Mouse (Mus musculus) myocyte (in vitro differentiated cells): ENCODE data around the gene A930002H24Rik. TPM values are rescaled to one million over a fixed set of nuclear protein-coding genes. Genes with fewer than 3 reads are reported as not detected.

ENCODE experiments used
- H3K27me3 ChIP-seq: one replicate; pipeline ENCODE4 v1.6.1; 2011; ENCODE audit not compliant: control insufficient read depth, insufficient read depth, insufficient read length
- H3K36me3 ChIP-seq: one replicate; pipeline ENCODE4 v1.6.1; 2011; ENCODE audit not compliant: control insufficient read depth, insufficient read depth
- H3K4me2 ChIP-seq: one replicate; pipeline ENCODE4 v1.6.1; 2011; ENCODE audit warnings: low read depth, control low read depth
- H3K4me3 ChIP-seq: one replicate; pipeline ENCODE4 v1.5.1; 2011; ENCODE audit warnings: mild to moderate bottlenecking, control low read depth, moderate library complexity
- H3K79me2 ChIP-seq: one replicate; pipeline ENCODE4 v1.6.1; 2011; ENCODE audit not compliant: control insufficient read depth, insufficient read depth
- H3ac ChIP-seq: one replicate; pipeline ENCODE4 v1.6.1; 2011; ENCODE audit not compliant: control insufficient read depth, insufficient read length
- CEBPB ChIP-seq: IDR thresholded peaks from 2 replicates; pipeline ENCODE4 v1.6.1; 2011; ENCODE audit warnings: mild to moderate bottlenecking, moderate library complexity; ENCODE audit not compliant: poor library complexity, insufficient read depth, severe bottlenecking
- E2F4 ChIP-seq: IDR thresholded peaks from one replicate; pipeline ENCODE4 v1.6.1; 2011; ENCODE audit warnings: mild to moderate bottlenecking, control low read depth, moderate library complexity; ENCODE audit not compliant: insufficient read depth
- MAX ChIP-seq: IDR thresholded peaks from one replicate; pipeline ENCODE4 v1.6.1; 2011; ENCODE audit warnings: low read depth, mild to moderate bottlenecking, control low read depth
- MYOD1 ChIP-seq, 3 experiments: IDR thresholded peaks; one replicate each; pipeline ENCODE4 v1.6.1; 2011; ENCODE audit warnings: control low read depth in 2 of 3, low read depth in 2 of 3, mild to moderate bottlenecking in 2 of 3, moderate library complexity in 1 of 3; ENCODE audit not compliant: insufficient read length in 2 of 3, control insufficient read depth in 1 of 3
- MYOG ChIP-seq, 3 experiments: IDR thresholded peaks; one replicate each; pipeline ENCODE4 v1.6.1; 2011; ENCODE audit warnings: control low read depth in 2 of 3, low read depth in 2 of 3, mild to moderate bottlenecking in 2 of 3; ENCODE audit not compliant: insufficient read length in 2 of 3, control insufficient read depth in 1 of 3, insufficient read depth in 1 of 3
- POLR2A ChIP-seq: IDR thresholded peaks from one replicate; pipeline ENCODE4 v1.6.1; 2011; ENCODE audit warnings: low read depth, mild to moderate bottlenecking, control low read depth, moderate library complexity; ENCODE audit not compliant: insufficient read length
- POLR2AphosphoS2 ChIP-seq: IDR thresholded peaks from one replicate; pipeline ENCODE4 v1.6.1; 2011; ENCODE audit warnings: low read depth, control low read depth; ENCODE audit not compliant: insufficient read length
- REST ChIP-seq: IDR thresholded peaks from one replicate; pipeline ENCODE4 v1.6.1; 2011; ENCODE audit warnings: mild to moderate bottlenecking, control low read depth, moderate library complexity; ENCODE audit not compliant: insufficient read depth, insufficient read length
- SRF ChIP-seq: IDR thresholded peaks from one replicate; pipeline ENCODE4 v1.6.1; 2011; ENCODE audit warnings: low read depth; ENCODE audit not compliant: control insufficient read depth, insufficient read length
- TCF12 ChIP-seq: IDR thresholded peaks from one replicate; pipeline ENCODE4 v1.6.1; 2011; ENCODE audit warnings: mild to moderate bottlenecking, control low read depth; ENCODE audit not compliant: poor library complexity, insufficient read depth, severe bottlenecking
- TCF3 ChIP-seq: IDR thresholded peaks from one replicate; pipeline ENCODE4 v1.6.1; 2011; ENCODE audit warnings: low read depth, control low read depth; ENCODE audit not compliant: insufficient read length
- USF1 ChIP-seq: IDR thresholded peaks from one replicate; pipeline ENCODE4 v1.6.1; 2011; ENCODE audit warnings: low read depth, mild to moderate bottlenecking, control low read depth, moderate library complexity
- polyA plus RNA-seq: library from polyadenylated mRNA; unstranded; fragments of >200 nt; fragmentation: generic; extraction: Trizol; gene quantifications from one replicate; pipeline ENCODE4 v1.2.1, GENCODE M21; 2012; ENCODE audit warnings: missing spikeins

A930002H24Rik gene
- polyA plus RNA-seq, 1 experiment: 1.6 TPM

DNA sequence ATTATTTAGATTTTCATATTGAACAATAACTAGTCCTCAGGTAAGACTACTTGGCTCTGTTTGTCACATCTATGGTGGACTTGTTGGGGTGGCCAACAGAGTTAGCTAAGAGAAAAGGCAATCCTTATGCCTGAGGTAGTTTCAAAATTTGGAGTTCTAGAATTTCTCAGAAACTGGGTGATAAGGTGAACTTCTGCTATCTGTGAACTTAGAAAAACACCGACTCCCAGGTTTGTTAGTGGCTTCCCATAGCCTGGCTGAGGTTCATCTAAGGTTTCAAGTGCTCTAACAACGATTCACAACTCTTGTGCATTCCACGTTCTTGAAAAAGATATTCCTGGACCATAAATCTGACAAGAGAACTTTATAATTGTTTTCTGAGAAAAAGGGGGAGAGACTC, 1.2 kb downstream of the A930002H24Rik start:
- Histone ChIP-seq H3K4me2 (peak overlapping the region; percentile 99), H3K4me3 (peak overlapping the region; percentile 50), H3ac (no peak overlapping the region), H3K27me3 (no peaks in the 10 kb centered on the region), H3K36me3 (no peaks in the 10 kb centered on the region), H3K79me2 (peaks cover 28% of the 10 kb centered on the region)
- TF ChIP-seq POLR2AphosphoS2 (no peak), TCF12 (no peak), REST (no peak), USF1 (no peak), CEBPB (no peak), TCF3 (no peak), E2F4 (no peak), POLR2A (no peak), MYOG (IDR thresholded peaks at IDR 0.05; ENCODE audit: control insufficient read depth in 1 of 3, insufficient read depth in 1 of 3, insufficient read length in 2 of 3, low read depth in 2 of 3) (no peak)

DNA sequence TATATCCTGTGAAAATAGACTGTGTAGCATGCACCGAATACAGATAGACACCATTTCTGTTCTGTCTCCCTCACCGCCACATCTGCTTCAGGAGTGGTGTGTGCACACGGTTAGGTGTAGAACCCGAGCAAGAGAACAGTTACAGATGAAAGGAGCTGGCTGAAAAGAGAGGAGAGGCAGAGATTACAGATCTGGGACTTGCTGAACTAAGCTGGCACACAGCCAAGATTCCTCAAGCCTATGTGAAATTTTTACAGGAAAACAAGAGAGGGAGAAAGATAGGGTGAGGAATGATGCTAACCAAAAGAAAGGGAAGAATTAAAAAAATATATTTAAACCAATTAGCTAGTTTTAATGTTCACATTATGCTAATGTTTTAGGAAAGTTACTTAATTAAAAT, 2.6 kb downstream of the A930002H24Rik start:
- Histone ChIP-seq H3K36me3 (no peaks in the 10 kb centered on the region), H3K4me2 (no peak overlapping the region), H3ac (no peak overlapping the region), H3K27me3 (no peaks in the 10 kb centered on the region), H3K79me2 (peaks cover 17% of the 10 kb centered on the region), H3K4me3 (no peak overlapping the region)
- TF ChIP-seq TCF3: no peak
- TF ChIP-seq CEBPB: no peak
- TF ChIP-seq SRF: no peak
- TF ChIP-seq MYOG (IDR thresholded peaks at IDR 0.05; ENCODE audit: control insufficient read depth in 1 of 3, insufficient read depth in 1 of 3, insufficient read length in 2 of 3, low read depth in 2 of 3): no peak
- no peak for TF ChIP-seq USF1
- no peak for TF ChIP-seq REST
- TF ChIP-seq E2F4: no peak
- no peak for TF ChIP-seq POLR2AphosphoS2
- no peak for TF ChIP-seq MYOD1 (IDR thresholded peaks at IDR 0.05; ENCODE audit: control insufficient read depth in 1 of 3, insufficient read length in 2 of 3, low read depth in 2 of 3)
- no peak for TF ChIP-seq MAX
- TF ChIP-seq TCF12: no peak
- TF ChIP-seq POLR2A: no peak

- Histone ChIP-seq H3K36me3 (no peaks in the 10 kb centered on the region), H3ac (no peak overlapping the region), H3K27me3 (no peaks in the 10 kb centered on the region), H3K4me3 (no peak overlapping the region), H3K4me2 (no peak overlapping the region), H3K79me2 (no peaks in the 10 kb centered on the region)
- TF ChIP-seq E2F4 (no peak), POLR2AphosphoS2 (no peak), MAX (no peak), POLR2A (no peak), TCF3 (no peak), CEBPB (no peak), MYOD1 (IDR thresholded peaks at IDR 0.05; ENCODE audit: control insufficient read depth in 1 of 3, insufficient read length in 2 of 3, low read depth in 2 of 3) (no peak), USF1 (no peak), SRF (no peak), MYOG (IDR thresholded peaks at IDR 0.05; ENCODE audit: control insufficient read depth in 1 of 3, insufficient read depth in 1 of 3, insufficient read length in 2 of 3, low read depth in 2 of 3) (no peak), TCF12 (no peak), REST (no peak)
Observed at GRCm38 (mm10) chr17:63857023-63857544, 6.5 kb downstream of the A930002H24Rik start.

DNA sequence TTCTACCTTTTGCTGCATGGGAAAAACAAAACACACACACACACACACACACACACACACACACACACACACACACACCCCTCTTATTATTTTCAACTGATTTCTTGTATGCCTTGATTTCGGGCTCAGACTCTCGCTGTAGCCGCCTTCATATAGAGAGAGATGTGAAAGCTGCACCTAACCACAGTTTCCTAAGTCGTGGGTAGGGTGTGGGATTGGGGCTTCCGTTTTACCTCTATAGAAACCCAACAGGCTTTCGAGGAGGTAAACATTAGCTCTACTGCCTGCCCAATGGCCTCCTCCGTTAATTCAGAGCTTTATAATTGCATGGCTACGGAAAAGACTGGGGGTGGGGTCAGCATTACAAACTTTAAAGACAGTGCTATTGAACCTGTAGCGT, 13.6 kb downstream of the A930002H24Rik start:
- Histone ChIP-seq H3K79me2 (no peaks in the 10 kb centered on the region), H3K36me3 (no peaks in the 10 kb centered on the region), H3K4me2 (peak overlapping the region; percentile 55), H3K27me3 (no peaks in the 10 kb centered on the region), H3K4me3 (peak overlapping the region; percentile 23), H3ac (no peak overlapping the region)
- TF ChIP-seq E2F4 (no peak), SRF (no peak), POLR2A (no peak), REST (no peak)

- Histone ChIP-seq H3K4me3 (peak overlapping the region; percentile 23), H3ac (no peak overlapping the region), H3K27me3 (no peaks in the 10 kb centered on the region), H3K4me2 (peak overlapping the region; percentile 55), H3K36me3 (no peaks in the 10 kb centered on the region), H3K79me2 (no peaks in the 10 kb centered on the region)
- TF ChIP-seq MYOD1 (IDR thresholded peaks at IDR 0.05; ENCODE audit: control insufficient read depth in 1 of 3, insufficient read length in 2 of 3, low read depth in 2 of 3) (no peak), REST (no peak), MAX (no peak), MYOG (IDR thresholded peaks at IDR 0.05; ENCODE audit: control insufficient read depth in 1 of 3, insufficient read depth in 1 of 3, insufficient read length in 2 of 3, low read depth in 2 of 3) (peak in 1 of 3 experiments; percentile 17), TCF12 (no peak), TCF3 (no peak), POLR2A (peak; percentile 78), POLR2AphosphoS2 (peak; percentile 75), USF1 (no peak), CEBPB (no peak), E2F4 (no peak), SRF (no peak)
Observed at GRCm38 (mm10) chr17:63849566-63849965, 14.0 kb downstream of the A930002H24Rik start.
